Mouse (Mus musculus): ENCODE data around the gene Il17c.

- TF ChIP-seq POLR2A (IDR thresholded peaks at IDR 0.05; ENCODE audit: insufficient read depth, low read depth, low read length) (no peak), CTCF (IDR thresholded peaks at IDR 0.05; ENCODE audit: insufficient read depth, low read depth, low read length) (no peak)
These were observed 16.0 kb downstream of the Il17c start for GRCm38 (mm10) chr8:122437708-122438331.
